Mouse (Mus musculus): Measurements from ENCODE around the gene Ewsr1. TPM values are rescaled to one million over a fixed set of nuclear protein-coding genes. Genes with fewer than 3 reads are reported as not detected.

Gene Ewsr1
- polyA plus RNA-seq, 1 experiment from 2014 or later = 185 TPM

- no peak for TF ChIP-seq CTCF (IDR thresholded peaks at IDR 0.05; ENCODE audit: low read depth)
- Histone ChIP-seq H3K9ac (ENCODE audit: low read depth, low read length) (no peak overlapping the region), H3K4me1 (replicated peaks; ENCODE audit: control insufficient read depth, insufficient read depth, low read length) (no peaks in the 10 kb centered on the region), H3K36me3 (ENCODE audit: control insufficient read depth, insufficient read depth) (peaks cover 99% of the 10 kb centered on the region), H3K9me3 (ENCODE audit: control insufficient read depth) (no peaks in the 10 kb centered on the region), H3K27me3 (replicated peaks; ENCODE audit: control insufficient read depth, insufficient read depth, low read length) (no peaks in the 10 kb centered on the region), H3K27ac (ENCODE audit: low read depth, low read length) (no peak overlapping the region), H3K4me2 (replicated peaks; ENCODE audit: low read depth) (no peak overlapping the region), H3K4me3 (ENCODE audit: low read depth, low read length) (no peak overlapping the region)
- WGBS = 82% methylated on average over 8 of the region's 8 CpGs
- no peak for ATAC-seq
Observed at GRCm38 (mm10) chr11:5037146-5037854, 61.8 kb downstream of the Ewsr1 start.

- Histone ChIP-seq H3K9me3 (ENCODE audit: control insufficient read depth) (no peaks in the 10 kb centered on the region), H3K9ac (ENCODE audit: low read depth, low read length) (no peak overlapping the region), H3K27me3 (replicated peaks; ENCODE audit: control insufficient read depth, insufficient read depth, low read length) (no peaks in the 10 kb centered on the region), H3K4me2 (replicated peaks; ENCODE audit: low read depth) (no peak overlapping the region), H3K27ac (ENCODE audit: low read depth, low read length) (no peak overlapping the region), H3K36me3 (ENCODE audit: control insufficient read depth, insufficient read depth) (peaks cover 99% of the 10 kb centered on the region), H3K4me1 (replicated peaks; ENCODE audit: control insufficient read depth, insufficient read depth, low read length) (no peaks in the 10 kb centered on the region), H3K4me3 (ENCODE audit: low read depth, low read length) (no peak overlapping the region)
- 94% methylated on average over 4 of the region's 4 CpGs for WGBS
- TF ChIP-seq CTCF (IDR thresholded peaks at IDR 0.05; ENCODE audit: low read depth) = no peak
- ATAC-seq = no peak
Observed at GRCm38 (mm10) chr11:5035421-5035820, 63.6 kb downstream of the Ewsr1 start.

- Histone ChIP-seq H3K4me1 (replicated peaks; ENCODE audit: control insufficient read depth, insufficient read depth, low read length) (no peaks in the 10 kb centered on the region), H3K9me3 (ENCODE audit: control insufficient read depth) (no peaks in the 10 kb centered on the region), H3K9ac (ENCODE audit: low read depth, low read length) (no peak overlapping the region), H3K4me2 (replicated peaks; ENCODE audit: low read depth) (no peak overlapping the region), H3K27ac (ENCODE audit: low read depth, low read length) (no peak overlapping the region), H3K36me3 (ENCODE audit: control insufficient read depth, insufficient read depth) (peaks cover 90% of the 10 kb centered on the region), H3K4me3 (ENCODE audit: low read depth, low read length) (no peak overlapping the region), H3K27me3 (replicated peaks; ENCODE audit: control insufficient read depth, insufficient read depth, low read length) (no peaks in the 10 kb centered on the region)
- ATAC-seq = no peak
- WGBS = 78% methylated on average over 3 of the region's 3 CpGs
- TF ChIP-seq CTCF (IDR thresholded peaks at IDR 0.05; ENCODE audit: low read depth) = no peak
Observed at GRCm38 (mm10) chr11:5033136-5033535, 65.9 kb downstream of the Ewsr1 start.

GRCm38 (mm10) chr11:5032706-5033105 is 66.4 kb downstream of the Ewsr1 start:
- Histone ChIP-seq H3K4me2 (replicated peaks; ENCODE audit: low read depth) (no peak overlapping the region), H3K4me3 (ENCODE audit: low read depth, low read length) (no peak overlapping the region), H3K9me3 (ENCODE audit: control insufficient read depth) (no peaks in the 10 kb centered on the region), H3K4me1 (replicated peaks; ENCODE audit: control insufficient read depth, insufficient read depth, low read length) (no peaks in the 10 kb centered on the region), H3K27me3 (replicated peaks; ENCODE audit: control insufficient read depth, insufficient read depth, low read length) (no peaks in the 10 kb centered on the region), H3K9ac (ENCODE audit: low read depth, low read length) (no peak overlapping the region), H3K27ac (ENCODE audit: low read depth, low read length) (no peak overlapping the region), H3K36me3 (ENCODE audit: control insufficient read depth, insufficient read depth) (peaks cover 89% of the 10 kb centered on the region)
- no peak for ATAC-seq
- 84% methylated on average over 10 of the region's 10 CpGs for WGBS
- TF ChIP-seq CTCF (IDR thresholded peaks at IDR 0.05; ENCODE audit: low read depth) = no peak

- no peak overlapping the region for H3K4me2 ChIP-seq (replicated peaks; ENCODE audit: low read depth)
- peaks cover 87% of the 10 kb centered on the region for H3K36me3 ChIP-seq (ENCODE audit: control insufficient read depth, insufficient read depth)
- H3K9me3 ChIP-seq (ENCODE audit: control insufficient read depth) = no peaks in the 10 kb centered on the region
- no peak for ATAC-seq
- no peak overlapping the region for H3K27ac ChIP-seq (ENCODE audit: low read depth, low read length)
- no peaks in the 10 kb centered on the region for H3K4me1 ChIP-seq (replicated peaks; ENCODE audit: control insufficient read depth, insufficient read depth, low read length)
- WGBS = 96% methylated on average over 7 of the region's 7 CpGs
- no peak overlapping the region for H3K9ac ChIP-seq (ENCODE audit: low read depth, low read length)
- TF ChIP-seq CTCF (IDR thresholded peaks at IDR 0.05; ENCODE audit: low read depth) = no peak
- no peaks in the 10 kb centered on the region for H3K27me3 ChIP-seq (replicated peaks; ENCODE audit: control insufficient read depth, insufficient read depth, low read length)
- no peak overlapping the region for H3K4me3 ChIP-seq (ENCODE audit: low read depth, low read length)
Observed at GRCm38 (mm10) chr11:5028228-5028627, 70.8 kb downstream of the Ewsr1 start.

- WGBS = 100% methylated on average over 1 of the region's 1 CpGs
- no peak for ATAC-seq
- Histone ChIP-seq H3K36me3 (ENCODE audit: control insufficient read depth, insufficient read depth) (peaks cover 72% of the 10 kb centered on the region), H3K4me3 (ENCODE audit: low read depth, low read length) (no peak overlapping the region), H3K4me1 (replicated peaks; ENCODE audit: control insufficient read depth, insufficient read depth, low read length) (no peaks in the 10 kb centered on the region), H3K9me3 (ENCODE audit: control insufficient read depth) (no peaks in the 10 kb centered on the region), H3K9ac (ENCODE audit: low read depth, low read length) (no peak overlapping the region), H3K27me3 (replicated peaks; ENCODE audit: control insufficient read depth, insufficient read depth, low read length) (no peaks in the 10 kb centered on the region), H3K27ac (ENCODE audit: low read depth, low read length) (no peak overlapping the region), H3K4me2 (replicated peaks; ENCODE audit: low read depth) (no peak overlapping the region)
- no peak for TF ChIP-seq CTCF (IDR thresholded peaks at IDR 0.05; ENCODE audit: low read depth)
Observed at GRCm38 (mm10) chr11:5025108-5025507, 74.0 kb downstream of the Ewsr1 start.

Small RNA genes within 50 kb of the gene (microRNA-seq; reads per million reads assigned to microRNA genes)
- gene Gm47296 = not detected

Other genes starting within 250 kb of the Ewsr1 start
- 16.0 and 16.6 TPM in 2 replicates for gene Nf2, start 249.7 kb downstream of the Ewsr1 start, polyA plus RNA-seq (2015; fragmentation: Nextera tagmentation; extraction: Ambion mirVana)
- 59.1 and 62.0 TPM in 2 replicates for gene Nipsnap1, start 225.3 kb downstream of the Ewsr1 start, polyA plus RNA-seq (2015; fragmentation: Nextera tagmentation; extraction: Ambion mirVana)
- 15.9 TPM in 2 replicates for gene Thoc5, start 203.9 kb downstream of the Ewsr1 start, polyA plus RNA-seq (2015; fragmentation: Nextera tagmentation; extraction: Ambion mirVana)
- 0.25 and 0.26 TPM in 2 replicates for gene Nefh, start 151.2 kb downstream of the Ewsr1 start, polyA plus RNA-seq (2015; fragmentation: Nextera tagmentation; extraction: Ambion mirVana)
- 60.3 and 60.4 TPM in 2 replicates for gene Ap1b1, start 112.4 kb downstream of the Ewsr1 start, polyA plus RNA-seq (2015; fragmentation: Nextera tagmentation; extraction: Ambion mirVana)
- 0.93 and 1.2 TPM in 2 replicates for gene Rasl10a, start 41.1 kb downstream of the Ewsr1 start, polyA plus RNA-seq (2015; fragmentation: Nextera tagmentation; extraction: Ambion mirVana)
- 18.9 and 22.8 TPM in 2 replicates for gene Gas2l1, start 33.9 kb downstream of the Ewsr1 start, polyA plus RNA-seq (2015; fragmentation: Nextera tagmentation; extraction: Ambion mirVana)
- gene Rhbdd3, start 340 bp downstream of the Ewsr1 start, polyA plus RNA-seq (2015; fragmentation: Nextera tagmentation; extraction: Ambion mirVana) = 17.1 and 17.5 TPM in 2 replicates
- 47.9 and 56.4 TPM in 2 replicates for gene Emid1, start 53.0 kb upstream of the Ewsr1 start, polyA plus RNA-seq (2015; fragmentation: Nextera tagmentation; extraction: Ambion mirVana)
- 5.7 and 6.6 TPM in 2 replicates for gene Kremen1, start 162.3 kb upstream of the Ewsr1 start, polyA plus RNA-seq (2015; fragmentation: Nextera tagmentation; extraction: Ambion mirVana)